Mouse (Mus musculus) activated CD4-positive, CD25-positive, alpha-beta regulatory T cell, adult 4 months (primary cell): ENCODE measurements around the gene Ppfibp1. TPM values are rescaled to one million over a fixed set of nuclear protein-coding genes. Genes with fewer than 3 reads are reported as not detected.
A peak's percentile ranks its signal among the peaks of the same experiment; 100 is the strongest.

Experiments
- ATAC-seq: one replicate; pipeline ENCODE4 v1.8.0; 2017
- polyA plus RNA-seq, 2 experiments: library from polyadenylated mRNA; unstranded; fragments of 100-300 nt; shearing (Covaris generic); gene quantifications; one replicate each; pipeline ENCODE4 v1.2.1; 2017

Gene Ppfibp1
- polyA plus RNA-seq, 2 experiments from 2014 or later = 5.2 to 7.8 TPM

- ATAC-seq = no peak
These were observed 4.9 kb upstream of the Ppfibp1 start for GRCm38 (mm10) chr6:146883426-146883825.

- no peak for ATAC-seq
These were observed 4.1 kb upstream of the Ppfibp1 start for GRCm38 (mm10) chr6:146884171-146884570.

GRCm38 (mm10) chr6:146884851-146885250 is 3.4 kb upstream of the Ppfibp1 start:
- no peak for ATAC-seq

GRCm38 (mm10) chr6:146888660-146889490 is 588 bp downstream of the Ppfibp1 start:
- peak; percentile 25 for ATAC-seq

GRCm38 (mm10) chr6:146890215-146890614 is 1.9 kb downstream of the Ppfibp1 start:
- no peak for ATAC-seq

GRCm38 (mm10) chr6:146890633-146891032 is 2.3 kb downstream of the Ppfibp1 start:
- no peak for ATAC-seq

- ATAC-seq = no peak
These were observed 5.6 kb downstream of the Ppfibp1 start for GRCm38 (mm10) chr6:146893890-146894289.

GRCm38 (mm10) chr6:146898709-146899108 is 10.4 kb downstream of the Ppfibp1 start:
- no peak for ATAC-seq

GRCm38 (mm10) chr6:146899647-146900046 is 11.4 kb downstream of the Ppfibp1 start:
- no peak for ATAC-seq

GRCm38 (mm10) chr6:146901929-146902328 is 13.6 kb downstream of the Ppfibp1 start:
- no peak for ATAC-seq

GRCm38 (mm10) chr6:146903632-146904031 is 15.3 kb downstream of the Ppfibp1 start:
- ATAC-seq = no peak

- ATAC-seq = no peak
These were observed 16.4 kb downstream of the Ppfibp1 start for GRCm38 (mm10) chr6:146904707-146905106.

GRCm38 (mm10) chr6:146906000-146906786 is 17.9 kb downstream of the Ppfibp1 start:
- no peak for ATAC-seq

GRCm38 (mm10) chr6:146907061-146907794 is 18.9 kb downstream of the Ppfibp1 start:
- no peak for ATAC-seq

- ATAC-seq = no peak
These were observed 19.5 kb downstream of the Ppfibp1 start for GRCm38 (mm10) chr6:146907795-146908190.

- ATAC-seq = no peak
These were observed 20.5 kb downstream of the Ppfibp1 start for GRCm38 (mm10) chr6:146908801-146909200.

GRCm38 (mm10) chr6:146909725-146910489 is 21.6 kb downstream of the Ppfibp1 start:
- no peak for ATAC-seq

GRCm38 (mm10) chr6:146910801-146911200 is 22.5 kb downstream of the Ppfibp1 start:
- ATAC-seq = no peak

GRCm38 (mm10) chr6:146912835-146913488 is 24.7 kb downstream of the Ppfibp1 start:
- no peak for ATAC-seq

- no peak for ATAC-seq
These were observed 25.4 kb downstream of the Ppfibp1 start for GRCm38 (mm10) chr6:146913489-146914198.

GRCm38 (mm10) chr6:146915808-146916207 is 27.5 kb downstream of the Ppfibp1 start:
- ATAC-seq = no peak
